Mouse (Mus musculus) C2C12 (cell line): ENCODE data around the gene Bglap2.

Source experiments
- CEBPB ChIP-seq: IDR thresholded peaks from one replicate; pipeline ENCODE4 v1.6.1; 2011; ENCODE audit warnings: low read depth, mild to moderate bottlenecking, control low read depth, moderate library complexity
- CTCF ChIP-seq: IDR thresholded peaks from one replicate; pipeline ENCODE4 v1.5.1; 2011; ENCODE audit not compliant: control insufficient read depth, insufficient read depth, insufficient read length
- MYOG ChIP-seq: IDR thresholded peaks from one replicate; pipeline ENCODE4 v1.6.1; 2011; ENCODE audit not compliant: control insufficient read depth, insufficient read length; ENCODE audit errors: extremely low read depth
- USF1 ChIP-seq: IDR thresholded peaks from one replicate; pipeline ENCODE4 v1.6.1; 2011; ENCODE audit warnings: low read depth, mild to moderate bottlenecking, control low read depth, moderate library complexity

DNA sequence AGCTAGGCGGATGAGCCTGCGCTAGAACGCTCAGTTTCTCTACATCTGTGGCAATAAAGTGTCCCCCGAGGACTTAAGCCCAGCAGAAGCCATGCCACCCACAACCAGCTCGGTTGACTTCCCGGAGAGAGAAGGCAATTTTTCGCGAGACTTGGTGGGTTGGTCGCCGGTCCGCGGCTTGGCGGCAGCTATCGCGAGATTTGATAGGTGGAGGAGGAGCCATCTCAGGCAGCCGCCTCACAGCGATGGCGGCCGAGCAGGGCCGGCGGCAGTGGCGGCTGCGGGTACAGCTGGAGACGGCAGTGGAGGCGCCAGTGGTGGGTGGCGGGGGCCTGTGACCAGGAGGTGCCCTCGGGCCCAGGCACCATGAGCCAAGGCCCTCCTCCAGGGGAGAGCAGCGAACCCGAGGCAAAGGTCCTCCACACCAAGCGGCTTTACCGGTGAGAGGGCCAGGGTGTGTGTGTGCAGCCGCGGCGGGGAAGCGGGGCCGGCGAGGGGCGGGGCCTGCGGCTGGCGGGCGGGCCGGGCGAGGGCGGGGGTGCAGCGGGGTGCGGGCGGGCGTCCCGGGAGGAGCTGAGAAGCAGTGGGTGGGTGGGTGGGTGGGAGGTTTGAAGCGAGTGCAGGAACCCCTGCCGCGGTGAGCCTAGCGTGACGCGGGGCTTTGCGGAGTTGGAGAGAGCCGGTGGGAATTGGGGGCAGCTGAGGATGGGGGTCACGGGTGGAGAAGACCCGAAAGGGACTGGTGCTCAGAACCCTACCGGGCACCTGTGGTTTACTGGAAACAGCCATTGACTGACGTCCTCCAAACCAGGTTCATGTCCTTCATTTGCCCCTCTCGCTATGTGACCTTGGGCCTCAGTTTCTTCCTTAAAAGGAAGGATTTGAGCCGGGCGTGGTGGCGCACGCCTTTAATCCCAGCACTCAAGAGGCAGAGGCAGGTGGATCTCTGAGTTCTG is 42.2 kb downstream of the Bglap2 start, which contains the start of the genes Tmem79 and Smg5:
- no peak for TF ChIP-seq CTCF
- TF ChIP-seq MYOG = no peak
- no peak for TF ChIP-seq CEBPB
- no peak for TF ChIP-seq USF1
